Mouse (Mus musculus) macrophage (primary cell): ENCODE measurements around the gene Fam102a. TPM values are rescaled to one million over a fixed set of nuclear protein-coding genes. Genes with fewer than 3 reads are reported as not detected.

Experiments used
- H3K27ac ChIP-seq: fragments of 350-480 bp; formaldehyde crosslinking; 2 replicates; pipeline ENCODE4 v1.9.0; 2021
- H3K36me3 ChIP-seq: fragments of 350-480 bp; formaldehyde crosslinking; 2 replicates; pipeline ENCODE4 v1.9.0; 2021; ENCODE audit errors: inconsistent target
- H3K4me3 ChIP-seq: fragments of 350-480 bp; formaldehyde crosslinking; 2 replicates; pipeline ENCODE4 v1.9.0; 2021; ENCODE audit errors: inconsistent target
- H3K79me2 ChIP-seq: fragments of 350-480 bp; formaldehyde crosslinking; 2 replicates; pipeline ENCODE4 v1.9.0; 2021; ENCODE audit errors: inconsistent target
- WGBS: methylation state at CpG from one replicate; pipeline ENCODE4 v1.1.7; 2026; ENCODE audit warnings: inconsistent platforms; ENCODE audit not compliant: missing documents; 5-methylcytosine and 5-hydroxymethylcytosine counted together
- polyA plus RNA-seq: library from polyadenylated mRNA; stranded (reverse); fragments of 250-400 nt; gene quantifications from 3 replicates; pipeline ENCODE4 v1.2.4, GENCODE M21; 2018; ENCODE audit warnings: inconsistent platforms

The Fam102a gene
- polyA plus RNA-seq, 1 experiment from 2014 or later = 3.5 TPM

DNA sequence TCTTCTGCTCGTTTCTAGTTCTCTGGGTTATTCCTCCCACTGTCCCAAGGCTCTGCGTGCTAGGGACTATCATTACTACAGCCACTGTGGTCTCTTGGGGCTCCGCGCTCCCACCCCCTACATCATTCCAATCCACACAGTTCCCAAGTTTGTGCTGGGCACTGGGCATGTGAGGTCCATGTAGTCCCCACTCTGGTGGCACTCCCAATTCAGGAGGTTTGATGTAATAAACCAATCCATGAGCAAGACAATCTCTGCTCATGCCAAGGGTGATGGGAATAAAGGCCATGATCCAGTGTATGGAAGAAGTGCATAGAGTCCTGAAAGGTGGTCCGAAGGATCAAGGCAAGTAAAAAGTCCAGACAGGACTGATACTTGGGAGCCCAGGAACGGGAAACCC is 39.4 kb downstream of the Fam102a start, which contains the start of gene Pip5kl1:
Gene Pip5kl1 (plus strand): TSS at position 301 of the 400 bp plus-strand sequence.
- Histone ChIP-seq H3K27ac (no peak within 1 kb of the TSS), H3K79me2 (peaks cover 22% of the 10 kb centered on the region), H3K36me3 (peaks cover 10% of the 10 kb centered on the region; the same call in 1 of the 2 replicates), H3K4me3 (no peak within 1 kb of the TSS)
- WGBS = 83% methylated on average over 5 of the region's 6 CpGs

DNA sequence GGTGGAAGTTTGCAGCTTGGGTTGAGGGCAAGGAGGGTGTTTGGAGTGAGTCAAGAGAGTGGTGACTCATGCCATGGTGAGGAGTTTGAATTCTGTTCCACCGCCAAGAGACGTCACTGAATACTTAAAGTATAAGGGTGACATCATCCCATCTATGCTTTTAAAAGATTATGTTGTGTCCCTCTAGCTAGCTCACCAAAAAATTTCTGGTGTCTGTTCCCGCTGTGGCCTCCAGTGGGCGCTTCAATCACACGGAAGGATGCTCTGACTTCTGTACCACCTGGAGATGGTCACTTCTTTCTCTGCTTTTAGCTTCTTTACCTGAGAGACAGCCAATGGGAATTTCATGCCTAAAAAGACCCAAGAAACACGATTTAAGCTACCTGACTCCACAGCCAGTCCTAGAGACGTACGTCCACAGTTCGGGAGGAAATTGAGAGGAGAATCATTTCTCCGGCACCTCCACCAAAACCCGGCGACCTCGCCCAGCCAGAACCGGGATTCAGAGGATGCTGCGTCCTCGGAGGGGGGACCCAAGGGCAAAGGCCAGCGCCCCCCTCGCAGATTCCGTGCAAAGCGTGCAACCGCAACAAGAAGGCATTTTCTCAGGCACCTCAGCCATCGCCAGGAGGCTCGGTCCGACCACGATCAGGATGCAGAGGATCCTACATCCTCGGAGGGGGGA is 39.9 kb downstream of the Fam102a start:
- Histone ChIP-seq H3K79me2 (peaks cover 22% of the 10 kb centered on the region), H3K4me3 (no peak overlapping the region), H3K27ac (no peak overlapping the region), H3K36me3 (peaks cover 10% of the 10 kb centered on the region; the same call in 1 of the 2 replicates)
- WGBS = 10% methylated on average over 26 of the region's 26 CpGs

DNA sequence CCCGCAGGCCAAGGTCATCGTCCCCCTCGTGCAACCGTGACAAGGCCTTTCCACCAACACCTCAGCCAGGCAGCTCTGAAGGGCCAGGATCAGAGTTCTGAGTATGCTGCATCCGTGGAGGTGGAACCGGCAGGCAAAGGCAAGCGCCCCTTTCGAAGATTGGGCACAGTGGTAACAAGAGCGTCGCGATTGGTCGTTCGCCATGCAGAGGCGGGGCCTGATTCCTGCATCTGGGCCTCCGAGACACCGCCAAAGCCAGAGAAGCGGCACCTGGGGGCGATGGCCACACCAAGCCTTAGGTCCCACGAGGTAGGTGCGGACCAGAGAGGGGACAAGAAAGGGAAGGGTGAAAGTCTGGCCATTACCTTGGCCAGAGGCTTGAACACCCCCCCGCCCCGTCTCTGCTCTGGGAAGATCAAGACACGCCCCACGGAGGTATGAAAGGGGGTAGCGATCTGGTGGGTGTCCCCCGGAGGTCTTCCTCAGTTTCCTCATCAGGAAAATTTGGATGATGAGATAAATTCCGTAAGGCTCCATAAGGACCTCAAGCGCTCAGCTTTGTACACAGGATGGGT is 40.5 kb downstream of the Fam102a start, which contains the start of gene 9430097D07Rik:
Gene 9430097D07Rik (minus strand): TSS at position 99 of the 575 bp plus-strand sequence.
- H3K36me3 ChIP-seq = peaks cover 10% of the 10 kb centered on the region; the same call in 1 of the 2 replicates
- WGBS = 27% methylated on average over 24 of the region's 28 CpGs
- peaks cover 22% of the 10 kb centered on the region for H3K79me2 ChIP-seq
- H3K27ac ChIP-seq = no peak within 1 kb of the TSS
- H3K4me3 ChIP-seq = no peak within 1 kb of the TSS

DNA sequence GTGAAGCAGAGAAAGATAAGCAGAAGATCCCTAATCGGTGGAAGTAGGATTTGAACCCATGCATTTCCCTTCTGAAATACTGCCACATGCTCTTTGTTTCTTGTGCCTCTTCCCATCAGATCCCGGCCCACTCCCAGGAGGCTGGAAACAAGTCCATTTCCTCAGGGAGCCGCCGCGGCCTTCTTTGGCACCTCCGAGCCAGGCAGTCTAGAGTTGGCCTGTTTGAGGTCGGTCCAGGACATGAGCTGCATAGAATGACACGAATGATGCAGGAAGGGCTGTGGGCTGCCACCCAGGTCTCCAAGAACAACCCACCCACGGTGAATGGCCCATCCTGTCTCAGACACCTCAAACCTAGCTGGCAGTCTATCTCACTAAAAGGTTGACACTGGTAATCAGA is 41.4 kb downstream of the Fam102a start:
- 88% methylated on average over 9 of the region's 9 CpGs for WGBS
- Histone ChIP-seq H3K36me3 (peaks cover 10% of the 10 kb centered on the region; the same call in 1 of the 2 replicates), H3K79me2 (peaks cover 13% of the 10 kb centered on the region), H3K27ac (no peak overlapping the region), H3K4me3 (no peak overlapping the region)

DNA sequence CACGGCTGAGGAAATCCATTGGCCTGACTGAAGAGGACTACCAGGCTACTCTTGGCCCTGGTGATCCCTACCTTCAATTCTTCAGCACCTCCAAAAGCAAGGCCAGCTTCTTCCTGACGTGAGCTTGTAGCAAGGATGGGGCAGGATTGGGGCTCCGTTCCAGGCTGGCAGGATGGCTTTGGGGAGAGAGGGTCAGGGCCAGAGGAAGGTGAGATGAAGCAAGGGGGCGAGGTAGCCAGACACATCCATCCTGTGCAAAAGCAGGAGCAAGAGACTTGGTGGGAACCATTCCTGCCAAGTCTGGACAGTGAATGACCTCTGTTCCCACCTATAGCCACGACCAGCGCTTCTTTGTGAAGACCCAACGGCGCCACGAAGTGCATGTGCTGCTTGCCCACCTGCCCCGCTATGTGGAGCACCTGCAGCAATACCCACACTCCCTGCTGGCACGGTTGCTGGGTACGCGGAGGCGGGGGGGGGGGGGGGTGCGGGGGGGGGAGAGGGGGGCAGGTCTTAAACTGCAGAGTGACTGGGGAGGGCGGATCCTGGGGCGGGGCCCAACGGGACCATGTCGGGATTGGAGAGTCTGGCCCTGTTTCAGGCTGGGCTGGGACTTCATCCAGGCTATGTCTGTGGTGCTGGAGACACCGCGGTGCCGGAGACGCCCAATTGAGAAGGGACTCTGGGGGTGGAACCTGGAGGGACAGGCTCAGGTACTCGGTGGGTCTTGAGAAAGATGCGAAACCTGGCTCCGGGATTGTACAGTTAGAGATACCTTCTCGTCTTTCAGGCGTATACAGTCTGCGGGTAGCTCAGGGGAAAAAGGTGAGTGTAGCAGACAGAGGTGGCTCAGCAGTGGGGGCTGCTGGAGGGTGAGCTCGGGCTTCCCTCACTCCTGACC is 43.3 kb downstream of the Fam102a start:
- H3K4me3 ChIP-seq = no peak overlapping the region
- no peak overlapping the region for H3K27ac ChIP-seq
- WGBS = 54% methylated on average over 24 of the region's 30 CpGs

DNA sequence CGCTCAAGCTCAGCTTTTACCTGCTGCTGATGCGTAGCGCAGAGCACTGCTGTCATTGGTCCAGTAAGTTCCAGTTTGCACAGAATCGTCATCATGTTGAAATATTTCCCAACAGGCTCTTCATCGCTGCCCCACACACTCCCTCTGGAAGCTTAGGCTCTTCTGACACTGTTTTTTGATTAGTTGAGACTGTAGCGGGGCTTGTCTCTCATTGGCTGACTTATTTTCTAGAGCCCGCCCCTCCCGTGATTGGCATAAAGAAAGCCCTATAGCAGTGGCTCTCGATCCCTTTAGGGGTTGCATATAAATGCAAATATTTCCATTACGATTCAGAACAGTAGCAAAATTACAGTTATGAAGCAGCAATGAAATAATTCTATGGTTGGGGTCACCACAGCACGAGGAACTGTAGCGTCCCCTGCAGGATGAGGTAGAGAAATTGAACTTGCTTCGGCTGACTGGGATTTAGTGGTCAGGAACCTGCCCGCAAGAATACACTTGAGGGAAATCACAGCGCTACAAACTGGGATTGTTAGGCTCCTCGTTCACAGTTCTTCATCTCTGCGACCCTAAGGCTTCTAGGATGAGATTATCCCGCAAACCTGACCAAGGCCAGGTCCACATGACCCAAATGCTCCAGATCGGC is 46.4 kb downstream of the Fam102a start:
- H3K79me2 ChIP-seq = no peaks in the 10 kb centered on the region
- H3K4me3 ChIP-seq = no peak overlapping the region
- no peaks in the 10 kb centered on the region for H3K36me3 ChIP-seq
- WGBS = 68% methylated on average over 19 of the region's 19 CpGs
- H3K27ac ChIP-seq = no peak overlapping the region

More for the DNA sequence above, 43.3 kb downstream of the Fam102a start:
- Histone ChIP-seq H3K79me2 (no peaks in the 10 kb centered on the region), H3K36me3 (peaks cover 2% of the 10 kb centered on the region; the same call in 1 of the 2 replicates)

DNA sequence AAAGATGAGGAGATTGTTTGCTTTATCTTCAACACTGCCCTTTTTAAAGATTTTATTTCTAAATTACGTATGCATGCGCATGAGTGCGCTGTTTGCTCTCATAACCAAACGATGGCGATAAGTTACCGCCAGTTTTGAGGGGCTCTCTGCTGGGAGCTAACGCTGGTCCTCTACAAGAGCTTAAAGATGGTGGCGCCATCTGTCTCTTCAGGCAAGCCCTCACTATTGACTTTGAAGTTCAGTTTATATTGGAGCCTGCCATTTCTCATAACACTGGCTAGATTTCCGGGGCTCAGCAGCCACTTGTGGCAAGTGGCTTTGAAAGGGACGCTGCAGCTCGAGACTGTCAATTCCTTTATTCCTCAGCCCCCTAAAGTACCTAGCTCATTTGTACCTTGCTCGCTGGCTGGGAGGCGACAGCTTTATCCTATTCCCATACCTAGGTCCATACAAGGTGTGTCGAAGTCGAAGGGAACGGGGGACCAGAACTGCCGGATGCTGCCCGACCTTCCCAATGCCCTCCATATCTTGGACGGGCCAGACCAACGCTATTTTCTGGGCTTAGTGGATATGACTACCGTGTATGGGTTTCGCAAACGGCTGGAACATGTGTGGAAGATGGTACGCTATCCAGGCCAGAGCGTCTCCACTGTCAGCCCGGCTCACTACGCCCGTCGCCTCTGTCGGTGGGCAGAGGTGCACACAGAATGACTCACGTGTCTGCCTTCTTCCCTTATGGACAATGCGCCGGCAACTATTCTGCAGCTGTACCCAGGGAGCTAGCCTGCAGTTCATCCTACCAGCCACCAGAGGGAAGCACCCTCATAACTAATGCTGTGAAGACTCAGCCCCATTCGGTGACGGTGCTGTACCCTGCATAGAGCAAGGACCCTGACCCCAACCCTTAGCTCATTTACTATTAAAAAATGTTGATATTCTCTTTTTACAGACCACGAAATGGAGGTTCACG is 48.0 kb downstream of the Fam102a start:
- peaks cover 8% of the 10 kb centered on the region for H3K79me2 ChIP-seq
- H3K36me3 ChIP-seq = no peaks in the 10 kb centered on the region
- 20% methylated on average over 34 of the region's 37 CpGs for WGBS
- H3K27ac ChIP-seq = no peak overlapping the region
- H3K4me3 ChIP-seq = no peak overlapping the region

DNA sequence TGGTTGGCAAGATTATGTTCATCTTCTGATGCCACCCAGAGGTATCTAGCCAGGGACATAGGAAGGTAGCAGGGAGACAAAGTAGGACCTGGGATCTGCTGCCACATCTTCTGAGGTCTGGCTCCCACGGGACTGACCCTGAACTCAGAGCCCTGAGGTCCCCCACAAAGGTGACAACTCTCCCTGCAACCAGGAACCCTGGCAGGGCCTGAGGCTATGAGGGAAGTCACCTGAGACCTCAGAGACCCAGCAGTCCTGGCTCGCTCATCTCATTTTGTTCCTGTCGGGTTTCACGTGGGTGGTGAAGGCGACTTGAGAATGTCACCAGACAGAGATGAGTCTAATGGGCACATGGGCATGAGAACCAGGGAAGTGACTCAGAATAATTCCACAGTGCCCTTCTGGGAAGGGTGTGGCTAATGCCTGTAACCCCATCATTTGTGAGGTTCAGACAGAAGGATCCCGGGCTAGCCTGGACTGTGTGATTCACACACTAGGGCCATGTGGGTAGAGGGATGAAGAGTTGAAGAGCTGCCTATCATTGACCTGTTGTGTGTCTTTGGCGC is 50.1 kb downstream of the Fam102a start:
- peaks cover 25% of the 10 kb centered on the region for H3K79me2 ChIP-seq
- H3K4me3 ChIP-seq = no peak overlapping the region
- H3K36me3 ChIP-seq = no peaks in the 10 kb centered on the region
- 78% methylated on average over 6 of the region's 7 CpGs for WGBS
- no peak overlapping the region; the same call in 1 of the 2 replicates for H3K27ac ChIP-seq

DNA sequence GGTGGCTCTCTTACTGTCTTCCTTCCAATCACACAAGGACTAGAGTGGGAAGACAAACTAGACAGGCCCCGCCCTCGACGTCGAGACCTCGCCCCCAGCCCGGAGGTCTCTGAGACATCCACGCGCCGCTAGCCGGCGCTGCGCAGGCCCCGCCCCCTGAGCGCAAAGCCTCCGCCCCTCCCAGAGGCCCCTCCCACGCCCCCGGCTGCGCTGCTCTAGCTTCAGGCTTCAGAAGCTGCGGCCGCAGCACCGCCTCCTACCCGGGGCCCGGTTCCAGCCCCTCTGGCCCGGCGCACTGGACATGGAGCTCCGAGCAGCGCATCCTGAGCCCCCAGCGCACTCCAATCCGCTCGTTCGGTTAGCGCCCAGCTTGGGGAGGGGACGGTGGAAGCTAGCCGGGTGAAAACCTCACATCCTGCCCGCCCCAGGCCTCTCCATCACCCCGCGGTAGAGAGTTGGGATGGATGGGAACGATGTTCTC is 51.8 kb downstream of the Fam102a start, which contains the start of gene St6galnac4:
Gene St6galnac4 (plus strand): TSS at position 225 of the 481 bp plus-strand sequence.
- H3K27ac ChIP-seq = peak within 1 kb of the TSS; percentile 58
- peaks cover 25% of the 10 kb centered on the region for H3K79me2 ChIP-seq
- no peaks in the 10 kb centered on the region for H3K36me3 ChIP-seq
- peak within 1 kb of the TSS; percentile 75 for H3K4me3 ChIP-seq
- WGBS = 2% methylated on average over 38 of the region's 38 CpGs

DNA sequence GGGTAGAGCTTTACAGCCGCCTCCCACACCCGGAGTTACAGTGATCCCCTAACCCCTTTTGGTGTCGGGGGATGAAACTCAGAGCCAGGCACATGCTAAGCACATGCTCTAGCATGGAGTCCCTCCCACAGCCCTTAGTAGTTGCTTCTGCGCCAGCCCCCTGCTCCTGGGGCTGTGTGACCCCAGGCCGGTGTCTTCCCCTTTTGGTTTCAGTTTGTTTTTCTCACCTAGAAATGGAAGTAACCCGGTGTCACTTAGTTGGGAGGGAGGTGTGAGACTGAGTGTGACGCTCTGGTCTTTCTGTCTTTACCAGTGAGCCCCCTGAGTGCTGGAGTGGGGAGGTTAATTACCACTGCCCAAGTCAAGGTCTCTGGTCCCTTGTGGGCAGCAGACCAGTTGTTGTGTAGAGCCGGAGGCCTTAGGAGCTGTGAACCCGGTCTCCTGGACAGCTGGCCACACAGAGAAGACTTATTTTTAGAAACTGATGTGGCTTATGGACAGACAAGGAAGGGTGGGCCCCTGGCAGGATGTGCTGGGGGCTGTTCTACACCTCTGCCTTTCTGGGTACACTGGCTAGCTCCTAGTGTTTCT is 52.7 kb downstream of the Fam102a start:
- Histone ChIP-seq H3K36me3 (peaks cover 7% of the 10 kb centered on the region), H3K79me2 (peaks cover 25% of the 10 kb centered on the region), H3K27ac (peak overlapping the region; percentile 56), H3K4me3 (peak overlapping the region; percentile 75)
- WGBS = under 1% methylated on average over 9 of the region's 9 CpGs

DNA sequence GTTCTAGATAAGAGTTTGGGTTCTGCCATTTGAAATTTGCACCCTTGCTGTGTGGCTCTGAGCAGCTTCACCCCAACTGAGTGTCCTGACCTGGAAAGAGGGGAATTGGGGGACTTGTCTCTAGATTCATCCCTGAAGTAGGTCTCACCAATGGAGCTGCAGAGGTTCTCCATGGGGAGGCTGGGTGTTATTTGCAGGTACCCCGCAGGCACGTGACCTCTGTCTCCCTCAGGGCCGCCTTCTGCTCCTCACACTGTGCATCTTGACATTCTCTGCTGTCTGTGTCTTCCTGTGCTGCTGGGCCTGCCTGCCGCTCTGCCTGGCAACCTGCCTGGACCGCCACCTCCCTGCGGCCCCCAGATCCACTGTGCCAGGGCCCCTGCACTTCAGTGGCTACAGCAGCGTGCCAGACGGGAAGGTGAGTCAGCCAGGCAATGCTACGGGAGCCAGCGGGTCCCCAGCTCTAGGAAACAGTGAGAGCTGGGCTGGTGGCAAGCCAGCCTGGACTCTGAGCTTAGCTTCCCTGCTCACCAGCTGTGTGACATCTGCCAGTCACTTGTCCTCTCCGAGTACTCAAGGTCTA is 54.2 kb downstream of the Fam102a start:
- WGBS = 65% methylated on average over 11 of the region's 11 CpGs
- Histone ChIP-seq H3K27ac (peak overlapping the region; percentile 71), H3K4me3 (no peak overlapping the region), H3K79me2 (peaks cover 25% of the 10 kb centered on the region), H3K36me3 (peaks cover 21% of the 10 kb centered on the region)

DNA sequence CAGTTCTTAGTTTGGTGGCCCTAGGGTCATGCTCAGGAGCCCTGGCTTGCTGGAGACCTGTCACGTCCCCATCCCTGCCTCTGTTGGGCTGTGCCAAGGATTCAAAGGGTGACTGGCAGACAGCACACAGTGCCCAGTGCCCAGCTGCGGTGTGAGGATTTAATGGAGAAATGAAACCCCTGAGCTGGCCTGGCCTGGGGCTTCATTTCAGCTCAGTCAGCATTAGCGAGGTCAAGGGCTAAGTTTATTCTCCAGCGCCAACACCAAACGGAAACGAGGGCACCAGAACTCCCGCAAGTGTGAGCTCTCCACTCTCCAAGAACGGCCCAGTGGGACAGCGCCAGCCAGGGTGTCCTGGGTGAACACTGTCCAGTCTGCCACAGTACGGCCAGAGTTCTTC is 55.1 kb downstream of the Fam102a start:
- Histone ChIP-seq H3K36me3 (peaks cover 30% of the 10 kb centered on the region), H3K27ac (peak overlapping the region; percentile 71), H3K79me2 (peaks cover 25% of the 10 kb centered on the region), H3K4me3 (no peak overlapping the region)
- WGBS = 56% methylated on average over 10 of the region's 10 CpGs
